Mouse (Mus musculus): ENCODE data around the gene Dab2ip. TPM values are rescaled to one million over a fixed set of nuclear protein-coding genes. Genes with fewer than 3 reads are reported as not detected.

The Dab2ip gene
- polyA plus RNA-seq, 1 experiment from 2014 or later: 60.0 TPM

- peaks cover 28% of the 10 kb centered on the region for H3K36me3 ChIP-seq
- no peaks in the 10 kb centered on the region for H3K27me3 ChIP-seq (replicated peaks)
- peaks cover 20% of the 10 kb centered on the region for H3K4me1 ChIP-seq
- peak overlapping the region; percentile 48; the same call in 1 of the 2 replicates for H3K27ac ChIP-seq
- peak; percentile 67 for ATAC-seq (ENCODE audit: insufficient read depth, low FRiP score, low read depth)
- 46% methylated on average over 16 of the region's 16 CpGs for WGBS
- H3K4me3 ChIP-seq (replicated peaks): no peak overlapping the region
- no peaks in the 10 kb centered on the region for H3K9me3 ChIP-seq
- H3K4me2 ChIP-seq: no peak overlapping the region
- H3K9ac ChIP-seq: no peak overlapping the region
Observed at GRCm38 (mm10) chr2:35729077-35730065, 171.3 kb downstream of the Dab2ip start.

GRCm38 (mm10) chr2:35731671-35732449 is 173.8 kb downstream of the Dab2ip start:
- Histone ChIP-seq H3K4me2 (no peak overlapping the region), H3K9me3 (no peaks in the 10 kb centered on the region), H3K4me3 (replicated peaks) (no peak overlapping the region), H3K4me1 (peaks cover 20% of the 10 kb centered on the region), H3K36me3 (peaks cover 21% of the 10 kb centered on the region), H3K27ac (no peak overlapping the region), H3K9ac (no peak overlapping the region), H3K27me3 (replicated peaks) (no peaks in the 10 kb centered on the region)
- no peak for ATAC-seq (ENCODE audit: insufficient read depth, low FRiP score, low read depth)
- 58% methylated on average over 18 of the region's 18 CpGs for WGBS

GRCm38 (mm10) chr2:35735001-35735400 is 176.9 kb downstream of the Dab2ip start:
- 95% methylated on average over 2 of the region's 2 CpGs for WGBS
- H3K27me3 ChIP-seq (replicated peaks): no peaks in the 10 kb centered on the region
- no peaks in the 10 kb centered on the region for H3K36me3 ChIP-seq
- peaks cover 11% of the 10 kb centered on the region; the same call in 1 of the 2 replicates for H3K4me1 ChIP-seq
- H3K4me2 ChIP-seq: no peak overlapping the region
- H3K4me3 ChIP-seq (replicated peaks): no peak overlapping the region
- H3K9me3 ChIP-seq: no peaks in the 10 kb centered on the region
- no peak overlapping the region for H3K9ac ChIP-seq
- ATAC-seq (ENCODE audit: insufficient read depth, low FRiP score, low read depth): no peak
- H3K27ac ChIP-seq: no peak overlapping the region

DNA sequence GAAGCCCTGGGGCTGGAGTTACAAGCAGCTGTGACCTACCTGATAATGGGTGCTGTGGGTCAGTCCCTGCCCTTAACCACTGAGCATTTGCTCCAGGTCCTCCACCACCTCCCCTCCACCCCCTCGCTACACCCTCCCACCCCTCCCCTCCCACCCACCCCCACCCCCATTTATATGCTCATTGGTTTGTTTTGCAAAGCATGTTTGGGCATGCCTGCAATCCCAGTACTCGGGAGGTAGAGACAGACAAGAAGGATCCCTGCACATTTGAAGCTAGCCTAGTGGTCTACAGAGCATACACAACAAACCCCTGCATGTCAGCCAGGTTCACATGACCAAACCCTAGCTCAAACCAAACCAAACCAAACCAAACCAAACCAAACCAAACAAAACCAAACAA is 178.0 kb downstream of the Dab2ip start:
- peaks cover 11% of the 10 kb centered on the region; the same call in 1 of the 2 replicates for H3K4me1 ChIP-seq
- no peak overlapping the region for H3K9ac ChIP-seq
- no peak overlapping the region for H3K27ac ChIP-seq
- no peaks in the 10 kb centered on the region for H3K9me3 ChIP-seq
- H3K4me3 ChIP-seq (replicated peaks): no peak overlapping the region
- H3K36me3 ChIP-seq: no peaks in the 10 kb centered on the region
- ATAC-seq (ENCODE audit: insufficient read depth, low FRiP score, low read depth): no peak
- WGBS: 67% methylated on average over 2 of the region's 2 CpGs
- no peak overlapping the region for H3K4me2 ChIP-seq
- H3K27me3 ChIP-seq (replicated peaks): no peaks in the 10 kb centered on the region

GRCm38 (mm10) chr2:35737467-35738027 is 179.5 kb downstream of the Dab2ip start:
- Histone ChIP-seq H3K9me3 (no peaks in the 10 kb centered on the region), H3K4me3 (replicated peaks) (no peak overlapping the region), H3K27ac (no peak overlapping the region), H3K4me1 (peaks cover 11% of the 10 kb centered on the region; the same call in 1 of the 2 replicates), H3K36me3 (no peaks in the 10 kb centered on the region), H3K27me3 (replicated peaks) (no peaks in the 10 kb centered on the region), H3K9ac (no peak overlapping the region), H3K4me2 (no peak overlapping the region)
- no peak for ATAC-seq (ENCODE audit: insufficient read depth, low FRiP score, low read depth)
- 66% methylated on average over 7 of the region's 7 CpGs for WGBS

GRCm38 (mm10) chr2:35739669-35740254 is 181.7 kb downstream of the Dab2ip start:
- H3K4me1 ChIP-seq: peaks cover 11% of the 10 kb centered on the region; the same call in 1 of the 2 replicates
- H3K4me2 ChIP-seq: no peak overlapping the region
- no peak overlapping the region for H3K27ac ChIP-seq
- H3K9me3 ChIP-seq: no peaks in the 10 kb centered on the region
- no peaks in the 10 kb centered on the region for H3K36me3 ChIP-seq
- H3K27me3 ChIP-seq (replicated peaks): no peaks in the 10 kb centered on the region
- H3K9ac ChIP-seq: no peak overlapping the region
- H3K4me3 ChIP-seq (replicated peaks): no peak overlapping the region
- ATAC-seq (ENCODE audit: insufficient read depth, low FRiP score, low read depth): 0 out of 2 replicates have a peak, but pooled peaks have one; percentile 23
- 37% methylated on average over 13 of the region's 13 CpGs for WGBS

DNA sequence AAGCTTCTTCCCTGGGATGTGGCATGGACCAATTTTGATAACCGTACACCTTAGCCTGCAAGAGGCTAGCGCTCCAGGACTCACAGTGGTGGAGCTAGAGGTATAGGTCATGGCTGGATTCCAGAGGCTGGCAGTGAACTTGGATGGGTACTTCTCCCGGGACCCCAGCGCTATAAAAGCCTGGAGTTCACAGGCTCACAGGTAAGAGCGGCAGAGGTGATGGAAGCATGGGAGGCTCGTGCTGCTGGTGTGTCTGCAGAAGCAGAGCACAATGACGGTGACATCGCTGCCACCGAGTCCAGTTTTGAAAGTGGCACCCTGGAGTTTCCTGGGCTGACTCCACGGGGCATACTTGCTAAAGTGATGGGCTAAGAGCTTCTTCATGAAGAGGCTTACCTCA is 187.8 kb downstream of the Dab2ip start:
- no peak overlapping the region for H3K4me2 ChIP-seq
- H3K27ac ChIP-seq: no peak overlapping the region
- H3K36me3 ChIP-seq: no peaks in the 10 kb centered on the region
- H3K9ac ChIP-seq: no peak overlapping the region
- no peak overlapping the region for H3K4me3 ChIP-seq (replicated peaks)
- H3K9me3 ChIP-seq: no peaks in the 10 kb centered on the region
- H3K4me1 ChIP-seq: 0 out of 2 replicates have a peak, but pooled peaks cover 4% of the 10 kb centered on the region
- H3K27me3 ChIP-seq (replicated peaks): no peaks in the 10 kb centered on the region
- ATAC-seq (ENCODE audit: insufficient read depth, low FRiP score, low read depth): no peak
- WGBS: 87% methylated on average over 10 of the region's 10 CpGs

DNA sequence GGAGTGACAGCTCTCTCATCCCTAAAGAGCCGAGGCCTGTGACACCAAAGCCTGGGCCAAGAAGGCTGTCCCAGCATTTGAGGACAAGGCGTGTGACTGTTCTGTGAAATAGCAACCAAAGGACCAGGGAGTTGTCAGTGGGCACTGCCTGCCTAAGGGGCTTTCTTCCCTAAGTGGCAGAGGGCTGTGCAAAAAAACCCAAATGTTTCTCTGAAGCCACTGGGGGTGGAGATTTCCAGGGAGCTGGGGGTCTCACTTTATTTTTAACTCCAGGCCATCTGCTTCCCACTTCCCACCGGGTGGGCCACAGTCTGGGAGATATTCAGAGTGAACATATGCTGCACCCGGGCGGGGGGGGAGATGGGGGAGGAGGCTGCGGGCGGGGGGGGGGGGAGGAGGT is 188.6 kb downstream of the Dab2ip start:
- no peak overlapping the region for H3K9ac ChIP-seq
- ATAC-seq (ENCODE audit: insufficient read depth, low FRiP score, low read depth): no peak
- 0 out of 2 replicates have a peak, but pooled peaks cover 4% of the 10 kb centered on the region for H3K4me1 ChIP-seq
- no peak overlapping the region for H3K27ac ChIP-seq
- no peaks in the 10 kb centered on the region for H3K27me3 ChIP-seq (replicated peaks)
- no peak overlapping the region for H3K4me2 ChIP-seq
- no peak overlapping the region for H3K4me3 ChIP-seq (replicated peaks)
- 38% methylated on average over 6 of the region's 7 CpGs for WGBS
- no peaks in the 10 kb centered on the region for H3K9me3 ChIP-seq
- H3K36me3 ChIP-seq: no peaks in the 10 kb centered on the region

DNA sequence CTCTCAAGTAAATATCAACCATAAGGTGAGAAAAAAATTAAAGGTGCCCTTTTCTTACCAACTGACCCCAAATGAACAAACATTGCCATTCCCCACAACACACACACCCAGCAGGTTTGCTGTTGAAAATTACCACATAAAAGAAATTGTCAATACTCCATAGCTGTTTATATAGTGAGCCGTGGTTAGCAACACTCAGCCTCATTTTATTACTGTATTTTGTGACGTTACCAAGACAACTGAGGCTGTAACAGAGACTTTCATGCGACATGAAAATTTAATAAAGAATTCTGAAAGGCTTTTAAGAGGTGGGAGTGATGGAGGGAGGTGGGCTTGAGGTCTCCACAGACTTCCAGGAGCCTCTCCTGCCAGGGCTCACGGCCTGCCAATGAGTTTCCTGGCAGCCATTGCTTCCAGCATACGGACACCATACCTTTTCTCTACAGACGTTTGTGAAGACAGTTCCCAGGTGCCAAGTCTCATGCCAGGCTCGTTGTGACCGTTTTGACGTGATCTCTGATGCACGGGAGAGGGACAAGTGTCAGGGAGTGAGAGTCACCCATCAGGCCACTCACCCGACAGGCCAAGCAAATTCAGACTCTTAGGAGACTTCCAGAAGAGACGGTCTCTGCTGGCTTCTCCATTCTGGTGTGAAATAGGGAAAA is 189.4 kb downstream of the Dab2ip start:
- 67% methylated on average over 12 of the region's 12 CpGs for WGBS
- no peaks in the 10 kb centered on the region for H3K9me3 ChIP-seq
- H3K9ac ChIP-seq: no peak overlapping the region
- no peak overlapping the region for H3K27ac ChIP-seq
- no peaks in the 10 kb centered on the region for H3K27me3 ChIP-seq (replicated peaks)
- ATAC-seq (ENCODE audit: insufficient read depth, low FRiP score, low read depth): no peak
- H3K36me3 ChIP-seq: no peaks in the 10 kb centered on the region
- H3K4me1 ChIP-seq: 0 out of 2 replicates have a peak, but pooled peaks cover 4% of the 10 kb centered on the region
- no peak overlapping the region for H3K4me3 ChIP-seq (replicated peaks)
- H3K4me2 ChIP-seq: no peak overlapping the region

GRCm38 (mm10) chr2:35750533-35751141 is 192.6 kb downstream of the Dab2ip start:
- H3K4me2 ChIP-seq: no peak overlapping the region
- H3K9ac ChIP-seq: no peak overlapping the region
- WGBS: 65% methylated on average over 7 of the region's 7 CpGs
- H3K4me3 ChIP-seq (replicated peaks): no peak overlapping the region
- H3K27me3 ChIP-seq (replicated peaks): no peaks in the 10 kb centered on the region
- no peaks in the 10 kb centered on the region for H3K9me3 ChIP-seq
- ATAC-seq (ENCODE audit: insufficient read depth, low FRiP score, low read depth): no peak
- H3K4me1 ChIP-seq: 0 out of 2 replicates have a peak, but pooled peaks cover 4% of the 10 kb centered on the region
- no peak overlapping the region for H3K27ac ChIP-seq
- H3K36me3 ChIP-seq: no peaks in the 10 kb centered on the region
